Mouse (Mus musculus): Measurements from ENCODE around the gene Mthfr.

DNA sequence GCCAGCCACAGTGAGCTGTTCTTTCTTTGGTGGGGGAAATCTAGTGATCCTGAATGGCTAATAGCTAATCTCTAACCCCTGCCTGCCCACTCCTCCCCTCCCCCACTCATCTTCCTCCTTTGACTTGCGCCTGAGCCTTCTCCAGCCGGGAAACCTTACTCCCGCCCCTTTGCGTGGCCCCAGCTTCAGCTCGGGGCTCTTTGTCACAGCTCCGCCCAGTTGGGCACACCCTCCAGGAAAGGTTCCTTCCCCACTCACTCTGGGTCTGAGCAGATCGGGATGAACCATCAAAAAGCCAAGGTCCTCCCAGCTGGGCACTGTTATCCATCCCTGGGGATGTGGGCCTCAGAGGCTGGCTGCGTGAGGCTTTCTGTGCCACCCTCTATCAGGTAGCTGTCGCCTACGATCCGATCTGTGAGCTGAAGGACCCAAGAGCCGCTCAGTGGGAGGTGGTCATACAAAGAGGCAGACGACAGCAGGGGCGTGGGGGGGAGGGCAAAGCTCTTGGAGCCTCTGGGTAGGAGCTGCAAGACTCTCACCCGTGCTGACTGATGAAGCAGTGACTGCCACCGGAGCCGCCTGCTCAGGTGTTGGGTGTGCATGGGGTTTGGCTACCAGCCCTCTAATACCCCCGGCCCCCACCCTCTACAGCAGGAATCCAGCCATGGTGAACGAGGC lies 2.2 kb downstream of the Mthfr start:
- TF ChIP-seq CTCF (IDR thresholded peaks at IDR 0.05; ENCODE audit: low read depth, low read length) (no peak), POLR2A (IDR thresholded peaks at IDR 0.05; ENCODE audit: extremely low read depth, insufficient read depth, low read length) (no peak)
